Comparison of ENCODE assay signal across 8 mouse cellular contexts in genomic region chr11:68692010-68692692, GRCm38 (mm10). TPM values are rescaled to one million over a fixed set of nuclear protein-coding genes. Genes with fewer than 3 reads are reported as not detected.
DNase-seq lines count a peak whose midpoint lies in the region; ATAC-seq lines count a peak whose summit lies in the region.

No protein-coding gene starts in this region.

- H3K4me1 ChIP-seq in forebrain, embryonic 16.5 days (replicated peaks; ENCODE audit: control insufficient read depth, insufficient read depth, low read length): peaks cover 13% of the 10 kb centered on the region
- H3K4me1 ChIP-seq in liver, embryonic 12.5 days: peaks cover 54% of the 10 kb centered on the region
- 0 out of 2 replicates have a peak, but pooled peaks cover 3% of the 10 kb centered on the region for H3K4me1 ChIP-seq in stomach, embryonic 15.5 days

- peak overlapping the region; percentile 97 for H3K9ac ChIP-seq in forebrain, embryonic 16.5 days (replicated peaks; ENCODE audit: low read depth, low read length)
- H3K9ac ChIP-seq in liver, embryonic 12.5 days: peak overlapping the region; percentile 79
- peak overlapping the region; percentile 79 for H3K9ac ChIP-seq in stomach, embryonic 15.5 days

- peak overlapping the region; percentile 92 for H3K4me3 ChIP-seq in forebrain, embryonic 16.5 days (replicated peaks; ENCODE audit: low read length)
- peak overlapping the region; percentile 76 for H3K4me3 ChIP-seq in liver, embryonic 12.5 days
- H3K4me3 ChIP-seq in stomach, embryonic 15.5 days (replicated peaks): peak overlapping the region; percentile 73

- ATAC-seq in forebrain, embryonic 16.5 days: peak; percentile 14; the same call in 1 of the 2 replicates
- ATAC-seq in liver, embryonic 12.5 days: no peak; the same call in 1 of the 2 replicates
- ATAC-seq in stomach, embryonic 15.5 days (ENCODE audit: insufficient read depth, low FRiP score, low read depth): peak; percentile 9; the same call in 1 of the 2 replicates

- no peaks in the 10 kb centered on the region for H3K36me3 ChIP-seq in forebrain, embryonic 16.5 days (ENCODE audit: control insufficient read depth, insufficient read depth)
- H3K36me3 ChIP-seq in liver, embryonic 12.5 days: no peaks in the 10 kb centered on the region
- no peaks in the 10 kb centered on the region for H3K36me3 ChIP-seq in stomach, embryonic 15.5 days

- WGBS in forebrain, embryonic 16.5 days: under 1% methylated on average over 34 of the region's 34 CpGs
- under 1% methylated on average over 34 of the region's 34 CpGs for WGBS in liver, embryonic 12.5 days (ENCODE audit: insufficient replicate concordance)
- under 1% methylated on average over 34 of the region's 34 CpGs for WGBS in stomach, embryonic 15.5 days

- peak overlapping the region; percentile 94 for H3K27ac ChIP-seq in forebrain, embryonic 16.5 days (ENCODE audit: low read length)
- peak overlapping the region; percentile 94 for H3K27ac ChIP-seq in liver, embryonic 12.5 days
- H3K27ac ChIP-seq in stomach, embryonic 15.5 days: peak overlapping the region; percentile 98

- H3K4me2 ChIP-seq in forebrain, embryonic 16.5 days (ENCODE audit: low read length): peak overlapping the region; percentile 54
- peak overlapping the region; percentile 98 for H3K4me2 ChIP-seq in liver, embryonic 12.5 days
- H3K4me2 ChIP-seq in stomach, embryonic 15.5 days: peak overlapping the region; percentile 88

- DNase-seq in frontal cortex, postnatal 36 days (ENCODE audit: low spot score in 2 of 2): peak; percentile 43 to 45
- DNase-seq in frontal cortex, postnatal 25 days (ENCODE audit: low spot score in 2 of 2): no peak
- peak; percentile 21 for DNase-seq in right cerebral cortex, postnatal 14 days
- DNase-seq in right cerebral cortex, postnatal 10 days (ENCODE audit: low spot score in 2 of 2): no peak
- DNase-seq in layer of hippocampus, postnatal 14 days (ENCODE audit: low spot score in 2 of 2): no peak

- H3K27me3 ChIP-seq in forebrain, embryonic 16.5 days (replicated peaks; ENCODE audit: control insufficient read depth, insufficient read depth, low read length): no peaks in the 10 kb centered on the region
- 0 out of 2 replicates have a peak, but pooled peaks cover 10% of the 10 kb centered on the region for H3K27me3 ChIP-seq in liver, embryonic 12.5 days (replicated peaks)
- H3K27me3 ChIP-seq in stomach, embryonic 15.5 days (replicated peaks): no peaks in the 10 kb centered on the region

- no peaks in the 10 kb centered on the region for H3K9me3 ChIP-seq in forebrain, embryonic 16.5 days (ENCODE audit: control insufficient read depth, low read length)
- H3K9me3 ChIP-seq in liver, embryonic 12.5 days (replicated peaks): no peaks in the 10 kb centered on the region
- H3K9me3 ChIP-seq in stomach, embryonic 15.5 days: no peaks in the 10 kb centered on the region

RNA-seq across cellular contexts. Expression of gene Myh10, which starts 0.8 kb away (rescaled TPM):
- 136 and 141 TPM in 2 replicates for polyA plus RNA-seq in forebrain, embryonic 16.5 days (2015; fragmentation: Nextera tagmentation; extraction: Ambion mirVana)
- 34.6 and 37.0 TPM in 2 replicates for polyA plus RNA-seq in liver, embryonic 12.5 days (2016; fragmentation: Nextera tagmentation; extraction: Ambion mirVana)
- 86.6 and 88.4 TPM in 2 replicates for polyA plus RNA-seq in stomach, embryonic 15.5 days (2015; fragmentation: Nextera tagmentation; extraction: Ambion mirVana)
- 100 to 1,000 TPM; 138 to 147 TPM for total RNA-seq in layer of hippocampus, postnatal 14 days (2021)

Comparison
In these comparisons a context has a peak if more than half of its experiments do, and no peak if none do; other contexts are left out.
1. DNase-seq: peak in frontal cortex, postnatal 36 days (2 of 2) and right cerebral cortex, postnatal 14 days (single experiment); none in frontal cortex, postnatal 25 days (0 of 2), right cerebral cortex, postnatal 10 days (0 of 2) and layer of hippocampus, postnatal 14 days (0 of 2).
2. Peak in every context shown above with its lines, with median percentiles within 50 percentile points of each other: H3K27ac ChIP-seq, H3K4me2 ChIP-seq, H3K4me3 ChIP-seq and H3K9ac ChIP-seq.